Mouse (Mus musculus) intestine, embryonic 15.5 days (tissue): ENCODE measurements at regions not wholly inside any gene's neighbourhood (a gene's known extent, or its start where the extent isn't known, plus 50 kb on each side); places are given as distances from the start of the nearest gene placed in this dataset.

ENCODE experiments used
- ATAC-seq: fragments of 200-750 bp; cut with Nextera tagmentation; 2 replicates; pipeline ENCODE4 v1.8.0; 2017; ENCODE audit warnings: moderate TSS enrichment, moderate library complexity
- H3K27ac ChIP-seq: fragments of 300-500 bp; sonication (generic); 2 replicates; pipeline ENCODE4 v1.5.1; 2015; ENCODE audit warnings: mild to moderate bottlenecking, inconsistent platforms
- H3K27me3 ChIP-seq: fragments of 300-500 bp; sonication (generic); replicated peaks from 2 replicates; pipeline ENCODE4 v1.6.1; 2015; ENCODE audit warnings: inconsistent platforms
- H3K36me3 ChIP-seq: fragments of 300-500 bp; sonication (generic); 2 replicates; pipeline ENCODE4 v1.6.1; 2015; ENCODE audit warnings: inconsistent platforms
- H3K4me1 ChIP-seq: fragments of 300-500 bp; sonication (generic); replicated peaks from 2 replicates; pipeline ENCODE4 v1.6.1; 2015; ENCODE audit warnings: inconsistent platforms
- H3K4me2 ChIP-seq: fragments of 300-500 bp; sonication (generic); replicated peaks from 2 replicates; pipeline ENCODE4 v1.6.1; 2015; ENCODE audit warnings: mild to moderate bottlenecking, inconsistent platforms
- H3K4me3 ChIP-seq: fragments of 300-500 bp; sonication (generic); replicated peaks from 2 replicates; pipeline ENCODE4 v1.5.1; 2015; ENCODE audit warnings: inconsistent platforms
- H3K9ac ChIP-seq: fragments of 300-500 bp; sonication (generic); 2 replicates; pipeline ENCODE4 v1.6.1; 2015; ENCODE audit warnings: inconsistent platforms
- H3K9me3 ChIP-seq: fragments of 300-500 bp; sonication (generic); 2 replicates; pipeline ENCODE4 v1.6.1; 2016; ENCODE audit warnings: inconsistent platforms
- WGBS: fragments of 180-500 bp; shearing (Covaris S2); methylation state at CpG from one replicate; pipeline ENCODE4 v1.1.7; 2015; 5-methylcytosine and 5-hydroxymethylcytosine counted together

DNA sequence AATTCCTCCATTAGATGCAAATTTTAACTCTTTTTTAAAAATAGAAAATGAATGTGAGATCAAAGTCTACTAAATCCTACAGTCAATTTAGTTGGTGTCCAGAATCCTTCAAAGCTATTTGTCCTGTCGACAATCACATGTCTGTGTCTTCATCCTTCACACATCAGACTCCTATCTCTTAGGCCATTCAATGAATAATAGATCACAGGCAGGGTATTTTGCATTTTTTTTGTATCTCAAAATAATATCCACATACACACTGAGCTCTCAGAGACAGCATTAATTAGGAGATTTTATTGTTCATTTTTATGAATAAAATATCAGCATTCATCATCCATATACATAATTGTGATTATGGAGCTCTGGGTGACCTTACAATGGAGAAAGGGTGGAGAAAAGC lies 427.2 kb downstream of the Hao1 start:
- Histone ChIP-seq H3K36me3 (no peaks in the 10 kb centered on the region), H3K9me3 (no peaks in the 10 kb centered on the region), H3K4me3 (no peak overlapping the region), H3K4me1 (no peaks in the 10 kb centered on the region), H3K4me2 (no peak overlapping the region), H3K27me3 (no peaks in the 10 kb centered on the region), H3K27ac (no peak overlapping the region), H3K9ac (no peak overlapping the region)
- WGBS, result 67% methylated on average over 1 of the region's 1 CpGs
- no peak for ATAC-seq

DNA sequence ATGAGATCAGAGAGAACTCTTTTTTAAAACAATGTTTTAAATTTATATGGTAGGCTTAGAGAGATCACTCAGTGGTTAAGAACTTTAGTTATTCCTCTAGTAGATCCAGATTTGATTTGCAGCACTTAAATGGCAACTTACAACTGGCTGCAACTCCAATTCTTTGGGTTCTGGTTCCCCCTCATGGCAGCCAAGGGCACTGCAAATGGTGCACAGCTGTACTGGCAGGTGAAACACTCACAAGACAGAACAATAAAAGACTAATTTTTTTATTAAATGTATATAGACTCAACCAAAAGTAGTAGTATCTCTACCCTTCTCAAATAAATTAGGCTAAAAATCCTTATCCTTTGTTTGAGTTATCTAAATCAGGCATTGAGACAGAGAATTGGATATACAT lies 446.9 kb downstream of the Hao1 start:
- Histone ChIP-seq H3K4me2 (no peak overlapping the region), H3K36me3 (no peaks in the 10 kb centered on the region), H3K27ac (no peak overlapping the region), H3K9me3 (no peaks in the 10 kb centered on the region), H3K4me3 (no peak overlapping the region), H3K4me1 (no peaks in the 10 kb centered on the region), H3K27me3 (no peaks in the 10 kb centered on the region), H3K9ac (no peak overlapping the region)
- ATAC-seq, result no peak

DNA sequence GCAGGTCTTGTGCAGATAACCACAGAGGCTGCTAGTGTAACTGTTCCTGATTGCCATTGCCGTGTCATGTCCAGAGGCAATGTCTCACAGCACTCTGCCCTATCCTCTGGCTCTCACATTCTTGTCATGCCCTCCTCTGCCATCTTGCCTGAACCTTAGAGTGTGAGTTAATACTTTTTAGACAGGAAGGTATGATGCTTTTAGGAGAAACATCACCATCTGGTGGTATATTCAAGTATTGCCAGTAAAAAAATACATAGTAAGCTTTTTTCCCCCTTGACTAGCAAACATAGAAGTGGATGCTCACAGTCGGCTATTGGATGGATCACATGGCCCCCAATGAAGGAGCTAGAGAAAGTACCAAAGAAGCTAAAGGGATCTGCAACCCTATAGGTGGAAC lies 465.8 kb downstream of the Hao1 start:
- H3K4me2 ChIP-seq, result no peak overlapping the region
- 88% methylated on average over 2 of the region's 2 CpGs for WGBS
- no peak for ATAC-seq
- no peak overlapping the region for H3K4me3 ChIP-seq
- no peak overlapping the region for H3K9ac ChIP-seq
- no peaks in the 10 kb centered on the region for H3K9me3 ChIP-seq
- no peak overlapping the region for H3K27ac ChIP-seq
- H3K36me3 ChIP-seq, result no peaks in the 10 kb centered on the region
- no peaks in the 10 kb centered on the region for H3K4me1 ChIP-seq
- no peaks in the 10 kb centered on the region for H3K27me3 ChIP-seq

DNA sequence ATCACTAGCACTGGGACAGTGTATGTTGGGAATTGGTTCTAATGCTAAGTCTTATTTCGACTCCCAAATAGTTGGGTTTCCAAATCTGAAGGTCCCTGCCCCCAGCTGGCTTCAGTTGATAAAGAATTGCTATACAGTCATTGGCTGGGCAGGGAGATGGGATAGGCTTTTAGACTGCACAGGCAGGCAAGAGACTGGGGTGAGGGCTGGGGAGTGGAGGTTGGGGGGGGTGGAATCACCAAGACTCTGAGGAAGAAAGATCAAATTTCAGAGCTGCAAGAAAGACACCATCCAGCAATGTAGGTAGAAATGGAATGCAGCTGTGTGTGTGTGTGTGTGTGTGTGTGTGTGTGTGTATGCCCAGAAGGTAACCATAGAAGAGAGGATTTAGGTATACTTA lies 474.0 kb downstream of the Hao1 start:
- H3K9ac ChIP-seq, result no peak overlapping the region
- no peak for ATAC-seq
- no peaks in the 10 kb centered on the region for H3K4me1 ChIP-seq
- H3K27me3 ChIP-seq, result no peaks in the 10 kb centered on the region
- no peak overlapping the region for H3K4me3 ChIP-seq
- H3K9me3 ChIP-seq, result no peaks in the 10 kb centered on the region
- no peak overlapping the region for H3K27ac ChIP-seq
- H3K4me2 ChIP-seq, result no peak overlapping the region
- WGBS, result 70% methylated on average over 1 of the region's 1 CpGs
- no peaks in the 10 kb centered on the region for H3K36me3 ChIP-seq

DNA sequence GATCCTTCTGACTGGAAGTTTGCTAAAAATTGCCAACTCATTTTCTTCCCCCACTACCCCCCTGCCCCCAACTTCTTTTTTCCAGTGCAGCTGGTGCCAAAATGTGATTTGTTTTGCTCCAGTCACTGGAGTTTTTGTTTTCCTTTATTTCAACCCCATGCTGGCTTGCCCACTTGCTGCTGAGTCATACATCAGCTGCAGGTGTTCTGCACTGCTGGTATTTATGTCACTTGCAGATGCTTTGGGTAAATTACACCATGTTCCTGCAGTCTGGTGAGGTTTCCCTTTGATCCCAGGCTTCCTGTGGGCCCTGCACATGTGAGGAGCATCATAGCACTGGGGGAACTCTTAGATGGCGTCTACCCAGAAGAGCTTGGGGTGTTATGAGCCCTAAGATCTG lies 476.2 kb downstream of the Hao1 start:
- H3K9ac ChIP-seq, result no peak overlapping the region
- no peaks in the 10 kb centered on the region for H3K9me3 ChIP-seq
- H3K36me3 ChIP-seq, result no peaks in the 10 kb centered on the region
- H3K4me3 ChIP-seq, result no peak overlapping the region
- ATAC-seq, result no peak
- H3K4me2 ChIP-seq, result no peak overlapping the region
- H3K27ac ChIP-seq, result no peak overlapping the region
- H3K27me3 ChIP-seq, result no peaks in the 10 kb centered on the region
- 62% methylated on average over 1 of the region's 1 CpGs for WGBS
- H3K4me1 ChIP-seq, result no peaks in the 10 kb centered on the region

DNA sequence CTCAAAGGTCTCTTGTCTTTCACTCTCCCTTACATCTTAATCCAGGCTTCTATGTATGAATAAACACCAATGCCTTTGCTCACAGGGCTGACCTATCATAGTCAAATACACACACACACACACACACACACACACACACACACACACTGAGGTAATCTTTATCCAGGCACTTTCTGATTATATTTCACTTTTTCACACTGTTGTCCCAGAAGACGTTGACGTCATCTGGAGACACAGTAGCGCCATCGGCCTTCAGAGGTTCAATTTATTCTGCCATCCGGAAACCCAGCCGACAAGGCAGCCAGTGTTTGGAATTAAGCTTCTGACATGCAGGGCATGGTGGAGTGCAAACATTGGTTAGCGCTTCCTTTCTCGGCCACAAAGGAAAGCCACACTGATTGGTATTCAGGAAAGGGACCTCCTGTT lies 486.2 kb downstream of the Hao1 start:
- no peaks in the 10 kb centered on the region for H3K9me3 ChIP-seq
- no peak overlapping the region for H3K9ac ChIP-seq
- H3K27me3 ChIP-seq, result no peaks in the 10 kb centered on the region
- WGBS, result 39% methylated on average over 8 of the region's 8 CpGs
- no peak overlapping the region for H3K27ac ChIP-seq
- H3K36me3 ChIP-seq, result no peaks in the 10 kb centered on the region
- no peak overlapping the region for H3K4me3 ChIP-seq
- 0 out of 2 replicates have a peak, but pooled peaks have one; percentile 31 for ATAC-seq
- no peaks in the 10 kb centered on the region for H3K4me1 ChIP-seq
- no peak overlapping the region for H3K4me2 ChIP-seq

DNA sequence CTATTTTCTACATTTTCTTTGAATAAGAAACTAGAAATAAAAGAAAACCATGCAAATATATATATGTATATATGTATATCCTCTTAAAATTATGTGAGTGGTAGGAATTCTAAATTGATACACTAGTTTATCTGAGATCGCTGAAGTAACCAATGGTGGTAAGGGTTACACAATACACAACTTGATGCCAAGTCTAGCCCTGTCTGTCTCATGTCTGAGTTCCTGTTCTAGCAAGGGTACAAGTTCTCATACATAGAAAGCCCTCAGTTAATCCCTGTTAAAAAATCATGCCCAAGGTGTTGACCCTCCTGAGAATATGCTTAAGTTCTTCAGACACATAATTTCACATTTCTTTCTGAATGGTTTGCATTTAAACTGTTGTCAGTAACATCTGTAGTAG lies 486.8 kb downstream of the Hao1 start:
- Histone ChIP-seq H3K4me2 (no peak overlapping the region), H3K27ac (no peak overlapping the region), H3K4me1 (no peaks in the 10 kb centered on the region), H3K27me3 (no peaks in the 10 kb centered on the region), H3K4me3 (no peak overlapping the region), H3K9ac (no peak overlapping the region), H3K36me3 (no peaks in the 10 kb centered on the region), H3K9me3 (no peaks in the 10 kb centered on the region)
- WGBS, result 81% methylated on average over 1 of the region's 1 CpGs
- ATAC-seq, result no peak

DNA sequence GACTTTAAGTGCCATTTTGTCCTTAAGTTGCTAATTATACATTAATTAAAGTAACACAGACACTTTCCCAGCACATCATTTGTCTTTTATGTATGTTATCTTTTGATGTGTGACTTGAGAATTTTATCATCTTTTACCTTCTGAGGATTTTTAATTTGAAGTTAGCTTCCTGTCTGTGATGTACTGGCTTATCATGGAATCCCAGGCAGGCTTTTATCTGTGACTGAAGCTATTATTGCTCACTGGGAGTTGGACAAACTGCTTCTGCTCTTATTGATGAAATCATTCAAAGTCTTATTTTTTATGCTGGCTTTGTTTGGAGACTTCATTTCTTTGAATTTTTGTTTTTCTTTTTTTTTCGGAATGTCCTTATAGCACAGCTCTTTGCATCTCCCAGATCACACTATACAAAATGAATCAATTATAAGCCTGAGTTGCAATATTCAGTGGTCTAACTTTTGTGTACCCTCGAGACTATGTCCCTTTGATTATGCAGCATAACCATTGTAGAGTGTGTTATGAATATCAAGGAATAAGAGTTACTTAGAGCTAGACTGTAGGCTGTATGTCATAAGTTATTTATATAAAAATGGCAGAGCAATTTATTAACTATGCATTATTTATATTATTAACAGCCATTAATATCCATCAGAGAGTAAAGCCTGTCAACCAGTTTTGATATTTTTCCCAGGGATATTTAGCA lies 494.1 kb downstream of the Hao1 start:
- ATAC-seq, result no peak
- H3K4me1 ChIP-seq, result no peaks in the 10 kb centered on the region
- H3K9me3 ChIP-seq, result no peaks in the 10 kb centered on the region
- H3K27me3 ChIP-seq, result no peaks in the 10 kb centered on the region
- no peaks in the 10 kb centered on the region for H3K36me3 ChIP-seq
- 77% methylated on average over 2 of the region's 2 CpGs for WGBS
- H3K4me3 ChIP-seq, result no peak overlapping the region
- H3K4me2 ChIP-seq, result no peak overlapping the region
- no peak overlapping the region for H3K9ac ChIP-seq
- no peak overlapping the region for H3K27ac ChIP-seq

DNA sequence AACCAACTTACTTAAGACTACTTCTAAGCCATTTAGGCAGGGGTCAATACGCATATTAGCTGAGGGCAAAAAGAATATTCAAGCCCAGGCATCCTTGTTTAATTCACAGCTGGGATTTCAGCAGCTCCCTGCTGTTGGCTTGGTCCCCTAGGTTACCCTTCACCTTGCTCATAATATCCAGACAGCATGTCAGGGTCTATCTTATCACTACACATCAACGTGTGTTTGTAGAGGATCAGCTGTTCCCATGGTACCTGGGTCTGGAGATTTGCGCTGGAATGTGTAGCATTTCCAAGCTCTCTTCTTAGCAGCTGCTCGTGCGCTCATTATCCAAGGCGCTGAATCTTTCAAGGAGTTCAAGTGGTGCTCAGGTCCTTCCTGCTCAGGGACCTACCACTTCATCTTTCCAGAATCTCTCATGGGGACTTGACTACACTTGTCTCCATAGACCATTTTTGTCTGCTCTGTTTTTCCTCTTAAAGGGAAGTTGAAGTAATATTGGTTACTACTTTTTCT lies 484.5 kb downstream of the Bmp2 start:
- ATAC-seq, result no peak
- no peak overlapping the region for H3K4me2 ChIP-seq
- no peaks in the 10 kb centered on the region for H3K4me1 ChIP-seq
- H3K36me3 ChIP-seq, result no peaks in the 10 kb centered on the region
- no peak overlapping the region for H3K27ac ChIP-seq
- H3K9ac ChIP-seq, result no peak overlapping the region
- no peak overlapping the region for H3K4me3 ChIP-seq
- WGBS, result 45% methylated on average over 6 of the region's 6 CpGs
- no peaks in the 10 kb centered on the region for H3K27me3 ChIP-seq
- no peaks in the 10 kb centered on the region for H3K9me3 ChIP-seq

DNA sequence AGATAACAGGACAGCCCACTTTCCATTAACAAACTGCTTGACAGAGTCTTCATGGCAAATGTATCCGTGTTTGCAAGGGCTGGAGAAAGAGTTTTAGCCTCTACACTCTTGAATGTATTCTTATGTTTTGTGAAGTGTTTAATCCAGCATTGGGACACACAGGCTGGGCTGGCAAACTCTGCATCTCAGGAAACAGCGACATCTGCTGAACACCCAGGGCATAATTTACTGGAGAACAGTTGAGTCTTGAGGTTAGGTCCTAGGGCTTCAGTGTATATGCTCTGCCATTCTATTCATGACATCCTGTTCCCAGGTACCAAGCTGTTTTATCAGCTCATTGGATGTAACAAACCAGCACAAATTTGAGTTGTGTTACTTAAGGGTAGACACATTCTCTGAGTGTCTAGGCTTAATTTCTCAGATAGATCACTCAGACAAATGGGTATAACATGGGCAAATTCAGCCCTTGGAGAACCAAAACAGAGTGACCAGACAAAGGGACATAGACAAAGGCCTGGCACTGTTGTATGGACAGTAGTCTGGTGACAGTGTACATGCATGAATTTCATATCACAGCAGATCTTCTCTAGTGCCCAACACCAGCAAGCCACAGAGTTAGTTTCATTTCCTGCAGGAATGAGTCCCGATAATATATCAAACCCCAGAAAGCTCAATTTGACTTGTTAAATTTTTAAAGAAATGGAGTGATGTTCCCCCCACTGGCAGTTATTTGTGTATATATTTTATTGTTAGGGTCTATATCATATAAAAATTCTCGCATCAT lies 477.9 kb downstream of the Bmp2 start:
- ATAC-seq, result no peak
- H3K9ac ChIP-seq, result no peak overlapping the region
- 63% methylated on average over 4 of the region's 4 CpGs for WGBS

DNA sequence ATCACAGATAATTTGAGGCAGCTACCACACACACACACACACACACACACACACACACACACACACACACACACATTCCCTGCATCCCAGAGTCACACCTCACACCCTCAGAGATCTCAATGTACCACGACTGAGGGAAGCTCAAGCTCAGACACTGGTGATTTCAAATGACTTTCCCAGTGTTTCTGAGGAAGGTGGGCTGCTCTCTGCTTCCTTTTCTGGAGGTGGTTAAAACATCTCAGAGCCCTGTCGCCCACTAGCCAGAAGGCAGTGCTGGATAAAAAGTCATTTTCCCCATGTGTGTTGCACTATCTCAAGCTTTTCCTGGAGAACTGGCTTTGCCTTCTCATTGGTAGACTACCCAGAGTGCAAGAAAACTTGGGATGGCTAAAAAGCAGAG lies 477.2 kb downstream of the Bmp2 start:
- no peak for ATAC-seq
- H3K27ac ChIP-seq, result no peak overlapping the region
- no peak overlapping the region for H3K4me3 ChIP-seq
- H3K27me3 ChIP-seq, result no peaks in the 10 kb centered on the region
- H3K4me2 ChIP-seq, result no peak overlapping the region
- WGBS, result 77% methylated on average over 2 of the region's 2 CpGs
- H3K9me3 ChIP-seq, result no peaks in the 10 kb centered on the region
- no peaks in the 10 kb centered on the region for H3K36me3 ChIP-seq
- no peaks in the 10 kb centered on the region for H3K4me1 ChIP-seq
- no peak overlapping the region for H3K9ac ChIP-seq

More for the DNA sequence above, 477.9 kb downstream of the Bmp2 start:
- Histone ChIP-seq H3K9me3 (no peaks in the 10 kb centered on the region), H3K27ac (no peak overlapping the region), H3K4me1 (no peaks in the 10 kb centered on the region), H3K4me2 (no peak overlapping the region), H3K36me3 (no peaks in the 10 kb centered on the region), H3K4me3 (no peak overlapping the region), H3K27me3 (no peaks in the 10 kb centered on the region)

DNA sequence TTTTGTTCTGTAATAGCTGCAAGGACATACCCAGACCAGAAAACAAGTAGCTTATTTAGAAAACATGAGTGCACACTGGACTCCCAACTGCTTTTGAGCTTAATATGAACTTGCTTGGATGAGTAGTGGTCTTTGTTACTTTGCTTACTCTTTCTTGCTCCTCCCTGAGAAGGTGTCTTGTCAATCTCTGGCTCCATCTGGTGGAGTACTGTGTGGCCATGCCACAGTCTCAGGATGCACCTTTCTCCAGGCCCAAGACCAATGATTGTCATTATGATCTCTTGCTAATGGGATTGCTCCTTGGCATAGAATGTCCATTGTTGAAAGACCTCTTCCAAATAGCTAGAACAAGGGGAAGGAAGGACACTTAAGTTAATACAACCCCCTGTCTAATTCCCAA lies 465.1 kb downstream of the Bmp2 start:
- Histone ChIP-seq H3K27ac (no peak overlapping the region), H3K27me3 (no peaks in the 10 kb centered on the region), H3K4me3 (no peak overlapping the region), H3K9ac (no peak overlapping the region), H3K4me2 (no peak overlapping the region), H3K9me3 (no peaks in the 10 kb centered on the region), H3K4me1 (no peaks in the 10 kb centered on the region), H3K36me3 (no peaks in the 10 kb centered on the region)
- ATAC-seq, result no peak

DNA sequence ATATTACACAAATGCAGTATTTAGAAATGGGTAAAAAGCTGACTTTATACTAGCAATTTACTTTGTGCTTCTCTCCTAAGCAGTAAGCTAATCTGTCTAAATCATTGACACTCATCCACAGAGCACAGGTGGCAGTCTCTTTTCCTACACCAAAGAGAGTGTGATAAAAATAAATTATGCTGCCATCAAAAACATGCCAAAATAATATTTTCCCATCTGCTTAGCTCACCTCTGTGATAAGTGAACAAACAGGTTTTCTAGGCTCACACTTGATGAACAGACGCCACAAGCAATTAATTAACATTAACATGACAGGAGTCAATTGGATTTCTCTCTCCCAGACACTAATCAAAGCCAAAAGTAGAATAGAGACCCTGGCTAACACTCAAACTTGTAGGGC lies 451.2 kb downstream of the Bmp2 start:
- Histone ChIP-seq H3K27ac (no peak overlapping the region), H3K4me1 (no peaks in the 10 kb centered on the region), H3K4me2 (no peak overlapping the region), H3K27me3 (no peaks in the 10 kb centered on the region), H3K4me3 (no peak overlapping the region), H3K36me3 (no peaks in the 10 kb centered on the region), H3K9me3 (no peaks in the 10 kb centered on the region), H3K9ac (no peak overlapping the region)
- ATAC-seq, result no peak
- WGBS, result 76% methylated on average over 1 of the region's 1 CpGs
